Mouse (Mus musculus) embryonic facial prominence, embryonic 13.5 days (tissue): ENCODE results near the gene Dennd1a. TPM values are rescaled to one million over a fixed set of nuclear protein-coding genes. Genes with fewer than 3 reads are reported as not detected.

Experiments used
- ATAC-seq: fragments of 200-750 bp; cut with Nextera tagmentation; 2 replicates; pipeline ENCODE4 v1.8.0; 2017; ENCODE audit warnings: low read depth; ENCODE audit not compliant: insufficient number of reproducible peaks, insufficient read depth, low FRiP score, low TSS enrichment
- H3K27ac ChIP-seq: fragments of 300-500 bp; sonication (generic); 2 replicates; pipeline ENCODE4 v1.5.1; 2015; ENCODE audit warnings: moderate library complexity, mild to moderate bottlenecking, inconsistent platforms
- H3K27me3 ChIP-seq: fragments of 300-500 bp; sonication (generic); 2 replicates; pipeline ENCODE4 v1.6.1; 2015; ENCODE audit warnings: mild to moderate bottlenecking, inconsistent platforms
- H3K36me3 ChIP-seq: fragments of 300-500 bp; sonication (generic); 2 replicates; pipeline ENCODE4 v1.6.1; 2015; ENCODE audit warnings: mild to moderate bottlenecking, inconsistent platforms
- H3K4me1 ChIP-seq: fragments of 300-500 bp; sonication (generic); 2 replicates; pipeline ENCODE4 v1.6.1; 2015; ENCODE audit warnings: inconsistent platforms
- H3K4me2 ChIP-seq: fragments of 300-500 bp; sonication (generic); 2 replicates; pipeline ENCODE4 v1.6.1; 2015; ENCODE audit warnings: moderate library complexity, mild to moderate bottlenecking, inconsistent platforms
- H3K4me3 ChIP-seq: fragments of 300-500 bp; sonication (generic); 2 replicates; pipeline ENCODE4 v1.5.1; 2015; ENCODE audit warnings: mild to moderate bottlenecking, inconsistent platforms
- H3K9ac ChIP-seq: fragments of 300-500 bp; sonication (generic); 2 replicates; pipeline ENCODE4 v1.6.1; 2015; ENCODE audit warnings: mild to moderate bottlenecking, inconsistent platforms
- H3K9me3 ChIP-seq: fragments of 300-500 bp; sonication (generic); 2 replicates; pipeline ENCODE4 v1.6.1; 2016; ENCODE audit warnings: inconsistent platforms
- WGBS: fragments of 180-500 bp; shearing (Covaris S2); methylation state at CpG from one replicate; pipeline ENCODE4 v1.1.7; 2015; ENCODE audit warnings: mixed read lengths; 5-methylcytosine and 5-hydroxymethylcytosine counted together
- polyA plus RNA-seq: library from polyadenylated mRNA; unstranded; fragments of >200 nt; fragmentation: Nextera tagmentation; extraction: Ambion mirVana; gene quantifications from 2 replicates; pipeline ENCODE4 v1.2.1, GENCODE M21; 2015

Gene Dennd1a
- polyA plus RNA-seq, 1 experiment from 2014 or later = 15.5 TPM

GRCm38 (mm10) chr2:38159736-38160135 lies 127.5 kb downstream of the Dennd1a start:
- no peak overlapping the region for H3K4me3 ChIP-seq
- H3K4me1 ChIP-seq = no peaks in the 10 kb centered on the region
- no peaks in the 10 kb centered on the region for H3K36me3 ChIP-seq
- no peaks in the 10 kb centered on the region for H3K27me3 ChIP-seq
- 96% methylated on average over 1 of the region's 1 CpGs for WGBS
- H3K4me2 ChIP-seq = no peak overlapping the region
- ATAC-seq = no peak
- no peak overlapping the region for H3K27ac ChIP-seq
- no peaks in the 10 kb centered on the region for H3K9me3 ChIP-seq
- no peak overlapping the region for H3K9ac ChIP-seq

GRCm38 (mm10) chr2:38157002-38157401 lies 130.2 kb downstream of the Dennd1a start:
- Histone ChIP-seq H3K9me3 (no peaks in the 10 kb centered on the region), H3K4me3 (no peak overlapping the region), H3K27me3 (no peaks in the 10 kb centered on the region), H3K9ac (no peak overlapping the region), H3K27ac (no peak overlapping the region), H3K4me2 (no peak overlapping the region), H3K36me3 (no peaks in the 10 kb centered on the region), H3K4me1 (no peaks in the 10 kb centered on the region)
- no peak for ATAC-seq
- WGBS = 69% methylated on average over 1 of the region's 1 CpGs

GRCm38 (mm10) chr2:38156001-38156400 lies 131.2 kb downstream of the Dennd1a start:
- H3K9ac ChIP-seq = no peak overlapping the region
- H3K4me2 ChIP-seq = no peak overlapping the region
- H3K27ac ChIP-seq = no peak overlapping the region
- ATAC-seq = no peak
- no peaks in the 10 kb centered on the region for H3K4me1 ChIP-seq
- 57% methylated on average over 2 of the region's 2 CpGs for WGBS
- no peaks in the 10 kb centered on the region for H3K27me3 ChIP-seq
- H3K36me3 ChIP-seq = no peaks in the 10 kb centered on the region
- H3K4me3 ChIP-seq = no peak overlapping the region
- no peaks in the 10 kb centered on the region for H3K9me3 ChIP-seq

GRCm38 (mm10) chr2:38144831-38145230 lies 142.4 kb downstream of the Dennd1a start:
- H3K9ac ChIP-seq = no peak overlapping the region
- no peaks in the 10 kb centered on the region for H3K9me3 ChIP-seq
- H3K4me2 ChIP-seq = no peak overlapping the region
- H3K4me1 ChIP-seq = peaks cover 12% of the 10 kb centered on the region
- ATAC-seq = no peak
- H3K4me3 ChIP-seq = no peak overlapping the region
- H3K36me3 ChIP-seq = no peaks in the 10 kb centered on the region
- no peaks in the 10 kb centered on the region for H3K27me3 ChIP-seq
- H3K27ac ChIP-seq = no peak overlapping the region

GRCm38 (mm10) chr2:38144067-38144779 lies 143.0 kb downstream of the Dennd1a start:
- Histone ChIP-seq H3K9ac (no peak overlapping the region), H3K27me3 (no peaks in the 10 kb centered on the region), H3K27ac (no peak overlapping the region), H3K9me3 (no peaks in the 10 kb centered on the region), H3K36me3 (no peaks in the 10 kb centered on the region), H3K4me3 (no peak overlapping the region), H3K4me2 (no peak overlapping the region), H3K4me1 (peaks cover 12% of the 10 kb centered on the region)
- 40% methylated on average over 8 of the region's 8 CpGs for WGBS
- no peak for ATAC-seq

- H3K4me2 ChIP-seq = no peak overlapping the region
- H3K9ac ChIP-seq = no peak overlapping the region
- no peak overlapping the region for H3K4me3 ChIP-seq
- no peak overlapping the region for H3K27ac ChIP-seq
- H3K27me3 ChIP-seq = no peaks in the 10 kb centered on the region
- ATAC-seq = no peak
- H3K36me3 ChIP-seq = no peaks in the 10 kb centered on the region
- 44% methylated on average over 5 of the region's 5 CpGs for WGBS
- H3K4me1 ChIP-seq = peaks cover 12% of the 10 kb centered on the region
- H3K9me3 ChIP-seq = no peaks in the 10 kb centered on the region
Observed at GRCm38 (mm10) chr2:38142905-38143304, 144.3 kb downstream of the Dennd1a start.

- no peak overlapping the region for H3K27ac ChIP-seq
- H3K36me3 ChIP-seq = no peaks in the 10 kb centered on the region
- H3K4me1 ChIP-seq = peaks cover 12% of the 10 kb centered on the region
- 42% methylated on average over 2 of the region's 2 CpGs for WGBS
- no peak overlapping the region for H3K4me2 ChIP-seq
- ATAC-seq = no peak
- no peaks in the 10 kb centered on the region for H3K27me3 ChIP-seq
- H3K9me3 ChIP-seq = no peaks in the 10 kb centered on the region
- H3K4me3 ChIP-seq = no peak overlapping the region
- no peak overlapping the region for H3K9ac ChIP-seq
Observed at GRCm38 (mm10) chr2:38142210-38142609, 145.0 kb downstream of the Dennd1a start.

GRCm38 (mm10) chr2:38139536-38139935 lies 147.7 kb downstream of the Dennd1a start:
- H3K4me3 ChIP-seq = no peak overlapping the region
- H3K27ac ChIP-seq = no peak overlapping the region
- H3K9me3 ChIP-seq = no peaks in the 10 kb centered on the region
- H3K4me2 ChIP-seq = no peak overlapping the region
- H3K27me3 ChIP-seq = no peaks in the 10 kb centered on the region
- H3K4me1 ChIP-seq = peaks cover 7% of the 10 kb centered on the region
- WGBS = 67% methylated on average over 3 of the region's 3 CpGs
- no peaks in the 10 kb centered on the region for H3K36me3 ChIP-seq
- no peak overlapping the region for H3K9ac ChIP-seq
- no peak for ATAC-seq

- Histone ChIP-seq H3K9ac (no peak overlapping the region), H3K36me3 (no peaks in the 10 kb centered on the region), H3K9me3 (no peaks in the 10 kb centered on the region), H3K4me1 (0 out of 2 replicates have a peak, but pooled peaks cover 3% of the 10 kb centered on the region), H3K27me3 (no peaks in the 10 kb centered on the region), H3K27ac (no peak overlapping the region), H3K4me3 (no peak overlapping the region), H3K4me2 (no peak overlapping the region)
- no peak for ATAC-seq
- WGBS = 56% methylated on average over 5 of the region's 5 CpGs
Observed at GRCm38 (mm10) chr2:38137086-38137485, 150.1 kb downstream of the Dennd1a start.

- no peak for ATAC-seq
- Histone ChIP-seq H3K9ac (no peak overlapping the region), H3K9me3 (no peaks in the 10 kb centered on the region), H3K27me3 (no peaks in the 10 kb centered on the region), H3K27ac (no peak overlapping the region), H3K4me1 (0 out of 2 replicates have a peak, but pooled peaks cover 4% of the 10 kb centered on the region), H3K4me2 (no peak overlapping the region), H3K4me3 (no peak overlapping the region), H3K36me3 (no peaks in the 10 kb centered on the region)
- WGBS = 67% methylated on average over 3 of the region's 3 CpGs
Observed at GRCm38 (mm10) chr2:38135427-38135826, 151.8 kb downstream of the Dennd1a start.

GRCm38 (mm10) chr2:38133036-38133825 lies 154.0 kb downstream of the Dennd1a start:
- Histone ChIP-seq H3K4me1 (0 out of 2 replicates have a peak, but pooled peaks cover 6% of the 10 kb centered on the region), H3K27ac (no peak overlapping the region), H3K9me3 (no peaks in the 10 kb centered on the region), H3K4me3 (no peak overlapping the region), H3K36me3 (no peaks in the 10 kb centered on the region), H3K9ac (no peak overlapping the region), H3K4me2 (no peak overlapping the region), H3K27me3 (no peaks in the 10 kb centered on the region)
- 77% methylated on average over 5 of the region's 5 CpGs for WGBS
- ATAC-seq = no peak
